Mouse (Mus musculus) stomach, embryonic 15.5 days (tissue): Measurements from ENCODE around the gene Snrpa. TPM values are rescaled to one million over a fixed set of nuclear protein-coding genes. Genes with fewer than 3 reads are reported as not detected.

ENCODE experiments used
- ATAC-seq: fragments of 200-750 bp; cut with Nextera tagmentation; 2 replicates; pipeline ENCODE4 v1.8.0; 2017; ENCODE audit warnings: low read depth, moderate number of reproducible peaks, moderate TSS enrichment; ENCODE audit not compliant: insufficient read depth, low FRiP score
- H3K27ac ChIP-seq: fragments of 300-500 bp; sonication (generic); 2 replicates; pipeline ENCODE4 v1.5.1; 2015; ENCODE audit warnings: mild to moderate bottlenecking, inconsistent platforms
- H3K27me3 ChIP-seq: fragments of 300-500 bp; sonication (generic); replicated peaks from 2 replicates; pipeline ENCODE4 v1.6.1; 2015; ENCODE audit warnings: inconsistent platforms
- H3K36me3 ChIP-seq: fragments of 300-500 bp; sonication (generic); 2 replicates; pipeline ENCODE4 v1.6.1; 2015; ENCODE audit warnings: inconsistent platforms
- H3K4me1 ChIP-seq: fragments of 300-500 bp; sonication (generic); 2 replicates; pipeline ENCODE4 v1.6.1; 2015; ENCODE audit warnings: inconsistent platforms
- H3K4me2 ChIP-seq: fragments of 300-500 bp; sonication (generic); 2 replicates; pipeline ENCODE4 v1.6.1; 2015; ENCODE audit warnings: mild to moderate bottlenecking, inconsistent platforms
- H3K4me3 ChIP-seq: fragments of 300-500 bp; sonication (generic); replicated peaks from 2 replicates; pipeline ENCODE4 v1.5.1; 2015; ENCODE audit warnings: inconsistent platforms
- H3K9ac ChIP-seq: fragments of 300-500 bp; sonication (generic); 2 replicates; pipeline ENCODE4 v1.6.1; 2015; ENCODE audit warnings: inconsistent platforms
- H3K9me3 ChIP-seq: fragments of 300-500 bp; sonication (generic); 2 replicates; pipeline ENCODE4 v1.6.1; 2016; ENCODE audit warnings: inconsistent platforms
- WGBS: fragments of 180-500 bp; shearing (Covaris S2); methylation state at CpG from one replicate; pipeline ENCODE4 v1.1.7; 2015; 5-methylcytosine and 5-hydroxymethylcytosine counted together
- microRNA counts: library from miRNA; unstranded; fragments of <30 nt; microRNA quantifications from one replicate; lab custom pipeline; 2016
- microRNA-seq: library from miRNA; unstranded; fragments of <30 nt; microRNA quantifications from one replicate; pipeline ENCODE4, GENCODE M21; 2016
- polyA plus RNA-seq: library from polyadenylated mRNA; unstranded; fragments of >200 nt; fragmentation: Nextera tagmentation; extraction: Ambion mirVana; gene quantifications from 2 replicates; pipeline ENCODE4 v1.2.1, GENCODE M21; 2015

Gene Snrpa
- polyA plus RNA-seq, 1 experiment from 2014 or later, result 224 TPM

DNA sequence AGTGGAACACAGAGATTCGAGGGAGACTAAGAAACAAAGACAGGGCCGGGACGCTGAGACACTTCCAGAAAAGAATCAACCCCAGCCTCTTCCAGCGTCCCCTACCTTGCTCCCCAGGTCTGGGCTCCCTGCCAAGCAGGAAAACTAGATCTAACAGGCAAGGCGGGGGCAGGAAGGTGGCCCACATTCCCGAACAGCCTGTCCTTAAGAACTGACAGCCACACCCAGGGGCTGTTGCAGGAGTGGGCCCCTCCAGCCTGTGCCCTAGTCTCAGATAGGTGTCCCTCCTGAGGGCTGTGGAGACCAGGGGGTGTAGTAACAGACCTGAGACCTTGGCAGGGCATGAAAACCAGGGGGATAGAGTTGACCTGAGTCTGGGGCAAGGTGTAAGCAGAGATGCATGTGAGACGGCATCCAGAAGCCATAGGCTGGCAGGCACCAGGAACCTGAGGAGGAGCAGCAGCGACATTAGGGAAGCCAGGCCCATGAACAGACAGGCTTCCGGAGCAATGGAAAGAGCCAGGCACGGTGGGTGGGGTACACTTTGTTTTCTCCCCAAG is 42.8 kb downstream of the Snrpa start, which contains the start of gene Cyp2t4:
Gene Cyp2t4 (plus strand): TSS at position 510 of the 560 bp plus-strand sequence.
- Histone ChIP-seq H3K9ac (no peak within 1 kb of the TSS), H3K36me3 (peaks cover 6% of the 10 kb centered on the region), H3K4me1 (peaks cover 4% of the 10 kb centered on the region; the same call in 1 of the 2 replicates), H3K9me3 (no peaks in the 10 kb centered on the region), H3K27ac (peak within 1 kb of the TSS; percentile 69), H3K4me2 (peak within 1 kb of the TSS; percentile 23; the same call in 1 of the 2 replicates), H3K27me3 (no peaks in the 10 kb centered on the region), H3K4me3 (no peak within 1 kb of the TSS)
- 51% methylated on average over 10 of the region's 10 CpGs for WGBS
- peak; percentile 78 for ATAC-seq

MicroRNA genes within 50 kb of the gene (microRNA counts, 519-probe panel; counts per million panel counts)
- microRNA mmu-miR-1191 (lab: Ali Mortazavi, UCI), result not detected

Small RNA genes lying within 50 kb of the gene (microRNA-seq; reads per million reads assigned to microRNA genes)
- gene Mir1191 (5.8 reads per million, percentile 20 among the genes with 10 or more reads in this experiment), gene Mir3101 (0.97 reads per million)

Other genes with a start within 250 kb of the Snrpa start
- gene Cyp2a12, start 167.2 kb downstream of the Snrpa start, polyA plus RNA-seq, result 0.18 TPM in 1 of 2 replicates, not detected in the other
- gene Cyp2f2, start 76.4 kb downstream of the Snrpa start, polyA plus RNA-seq, result 57.7 and 91.6 TPM in 2 replicates
- not detected in 2 replicates for gene Cyp2t4, start 42.6 kb downstream of the Snrpa start, polyA plus RNA-seq
- gene Egln2, start 29.5 kb downstream of the Snrpa start, polyA plus RNA-seq, result 68.9 and 73.7 TPM in 2 replicates
- 63.5 and 65.3 TPM in 2 replicates for gene Rab4b, start 17.4 kb downstream of the Snrpa start, polyA plus RNA-seq
- gene Gm21983, start 15.2 kb downstream of the Snrpa start, polyA plus RNA-seq, result 0.59 TPM in 1 of 2 replicates, not detected in the other
- gene Mia, start 15.1 kb downstream of the Snrpa start, polyA plus RNA-seq, result 12.3 and 21.2 TPM in 2 replicates
- 3.1 and 3.9 TPM in 2 replicates for gene BC024978, start 490 bp downstream of the Snrpa start, polyA plus RNA-seq
- gene Itpkc, start 32.4 kb upstream of the Snrpa start, polyA plus RNA-seq, result 8.8 and 9.4 TPM in 2 replicates
- gene Coq8b, start 36.8 kb upstream of the Snrpa start, polyA plus RNA-seq, result 21.2 and 26.2 TPM in 2 replicates
- gene Numbl, start 62.2 kb upstream of the Snrpa start, polyA plus RNA-seq, result 22.7 and 23.4 TPM in 2 replicates
- gene Ltbp4, start 141.4 kb upstream of the Snrpa start, polyA plus RNA-seq, result 154 and 161 TPM in 2 replicates
- gene Shkbp1, start 159.7 kb upstream of the Snrpa start, polyA plus RNA-seq, result 38.8 and 43.7 TPM in 2 replicates
- 0.62 and 1.7 TPM in 2 replicates for gene Gm20479, start 161.1 kb upstream of the Snrpa start, polyA plus RNA-seq